Mouse (Mus musculus) bone marrow, adult 2 months (tissue): ENCODE results near the gene Sept10.

Source experiments
- CTCF ChIP-seq: fragments of 200-500 bp; IDR thresholded peaks from 2 replicates; pipeline ENCODE4 v1.5.1; 2011; ENCODE audit warnings: low read length, control low read depth; ENCODE audit not compliant: control insufficient read depth, insufficient read depth
- POLR2A ChIP-seq: fragments of 200-500 bp; IDR thresholded peaks from 2 replicates; pipeline ENCODE4 v1.6.1; 2011; ENCODE audit warnings: low read depth, mild to moderate bottlenecking, control low read depth, low read length, borderline replicate concordance; ENCODE audit not compliant: control insufficient read depth

- TF ChIP-seq CTCF (peak; percentile 46), POLR2A (no peak)
Observed at GRCm38 (mm10) chr10:59166104-59166944, 55.3 kb downstream of the Sept10 start.
